Mouse (Mus musculus): ENCODE measurements around the gene Nat8.
"Not testable (repeated sequence)": the region's sequence is repeated elsewhere in the genome, so short reads cannot be mapped to it uniquely, and the experiment has no call there.

DNA sequence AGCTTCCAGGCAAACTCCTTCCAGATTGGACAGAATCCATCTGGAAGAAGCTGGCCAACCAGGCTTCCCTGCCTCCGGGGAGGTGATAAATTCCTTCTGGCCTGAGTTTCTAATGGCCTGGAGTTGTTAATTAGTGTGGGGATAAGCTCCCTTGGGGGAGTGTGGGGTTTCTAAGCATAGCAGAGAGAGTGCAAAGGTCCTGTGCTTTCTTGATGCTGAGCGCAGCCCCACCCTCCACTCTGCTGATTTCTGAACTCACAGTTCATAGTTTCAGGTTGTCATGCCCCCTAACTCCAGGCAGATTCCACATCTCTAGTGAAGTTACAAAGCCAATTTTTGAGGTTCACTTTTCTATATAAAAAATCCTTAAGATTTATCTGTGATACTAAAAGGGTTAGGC, 3.2 kb upstream of the Nat8 start:
- TF ChIP-seq EP300 (optimal IDR thresholded peaks at IDR 0.05); CTCF (IDR thresholded peaks at IDR 0.05; ENCODE audit: low read depth): not testable (repeated sequence)
